Mouse (Mus musculus): ENCODE measurements around the gene Polr1e. TPM values are rescaled to one million over a fixed set of nuclear protein-coding genes. Genes with fewer than 3 reads are reported as not detected.

Polr1e gene
- total RNA-seq, 2 experiments from 2014 or later: 16.1 to 17.5 TPM

Other genes with a start within 250 kb of the Polr1e start
- gene Grhpr, start 37.2 kb upstream of the Polr1e start, total RNA-seq (2021): 10 to 100 TPM; 13.7 to 17.2 TPM
- 10 to 100 TPM; 10.9 to 12.3 TPM for gene Zbtb5, start 6.2 kb upstream of the Polr1e start, total RNA-seq (2021)
- 10 to 100 TPM; 35.5 to 38.4 TPM for gene Fbxo10, start 66.0 kb downstream of the Polr1e start, total RNA-seq (2021)
- gene Tomm5, start 89.5 kb downstream of the Polr1e start, total RNA-seq (2021): 10 to 100 TPM; 68.3 to 76.1 TPM
- 10 to 100 TPM; 12.7 to 16.1 TPM for gene Frmpd1, start 166.3 kb downstream of the Polr1e start, total RNA-seq (2021)

Measured in left cerebral cortex, postnatal 14 days (tissue).